ENCODE assay signal across 15 mouse cellular contexts in genomic region chr1:164292040-164292439, GRCm38 (mm10).
"Had no signal": no experiment of that assay in that cellular context is flagged by ENCODE, and none has a peak within 500 bp of the region (broad histone marks: within the 10 kb centered on the region; RNA-seq: fewer than 3 reads in every experiment).

No protein-coding gene starts in this region.

- H3K27ac ChIP-seq: kidney, embryonic 15.5 days; limb, embryonic 10.5 days; lung, embryonic 15.5 days; midbrain, embryonic 15.5 days; neural tube, embryonic 13.5 days had no signal

- H3K9me3 ChIP-seq: kidney, embryonic 15.5 days; limb, embryonic 10.5 days; lung, embryonic 15.5 days; midbrain, embryonic 15.5 days; neural tube, embryonic 13.5 days had no signal

- H3K9ac ChIP-seq: kidney, embryonic 15.5 days; lung, embryonic 15.5 days; midbrain, embryonic 15.5 days; neural tube, embryonic 13.5 days had no signal

- H3K4me1 ChIP-seq: limb, embryonic 10.5 days; lung, embryonic 15.5 days; midbrain, embryonic 15.5 days; neural tube, embryonic 13.5 days had no signal

- H3K4me3 ChIP-seq: kidney, embryonic 15.5 days; limb, embryonic 10.5 days; lung, embryonic 15.5 days; midbrain, embryonic 15.5 days; neural tube, embryonic 13.5 days had no signal

- H3K27me3 ChIP-seq: kidney, embryonic 15.5 days; lung, embryonic 15.5 days; midbrain, embryonic 15.5 days; neural tube, embryonic 13.5 days had no signal

- DNase-seq: kidney, adult 18-20 months; kidney, postnatal 25 days; lung, postnatal 36 days; retina, postnatal 1 day; right cerebral cortex, postnatal 4 days; spleen, adult 18-20 months; thymus, adult 2 months; thymus, postnatal 25 days had no signal

- ATAC-seq: midbrain, embryonic 15.5 days had no signal

- H3K4me2 ChIP-seq: kidney, embryonic 15.5 days; liver, embryonic 11.5 days; lung, embryonic 15.5 days; midbrain, embryonic 11.5 days; midbrain, embryonic 15.5 days; neural tube, embryonic 13.5 days had no signal
